Mouse (Mus musculus): ENCODE results near the gene Phf13.

Gene Phf13

GRCm38 (mm10) chr4:151996173-151996950, at the start of gene Phf13:
TSS of gene Phf13 (minus strand) at chr4:151996258.
- peak; percentile 99 for DNase-seq (ENCODE audit: low read depth)

DNA sequence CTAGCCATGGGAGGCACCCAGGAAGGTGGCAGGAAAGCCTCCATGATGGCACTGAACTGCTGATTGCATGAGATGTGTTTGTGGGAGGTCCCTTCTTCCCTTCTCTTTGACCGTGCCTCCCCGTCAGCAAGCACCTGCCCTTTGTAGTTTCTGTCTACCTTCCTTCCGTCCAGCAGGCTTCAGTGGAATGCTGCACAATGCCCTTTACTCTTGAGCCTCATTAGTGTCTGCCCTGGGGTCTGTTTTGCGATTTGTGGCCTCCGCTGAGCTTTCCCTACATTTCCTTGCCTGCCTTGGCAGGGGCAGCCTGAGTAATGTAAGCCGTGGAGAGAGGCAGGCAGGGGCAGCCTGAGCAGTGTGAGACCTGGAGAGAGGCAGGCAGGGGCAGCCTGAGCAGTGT, 48.6 kb upstream of the Phf13 start:
- no peak for DNase-seq (ENCODE audit: low read depth)

DNA sequence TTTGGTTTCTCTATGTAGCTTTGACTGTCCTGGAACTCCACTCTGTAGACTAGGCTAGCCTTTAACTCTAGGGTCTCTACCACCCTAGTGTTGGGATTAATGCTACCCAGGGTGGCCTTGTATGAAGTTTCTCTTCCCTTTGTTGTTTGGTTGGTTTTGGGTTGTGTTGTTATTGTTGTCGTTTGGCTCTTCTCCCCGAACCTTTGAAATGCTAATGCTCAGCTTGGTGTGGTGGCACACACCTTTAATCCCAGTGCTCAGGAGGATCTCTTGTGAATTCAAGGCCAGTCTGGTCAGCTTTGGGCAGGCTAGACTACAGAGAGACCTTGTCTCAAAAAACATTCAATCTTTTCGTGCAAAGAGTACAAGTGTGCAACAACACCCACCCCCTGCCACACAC, 47.1 kb upstream of the Phf13 start:
- no peak for DNase-seq (ENCODE audit: low read depth)

- no peak for DNase-seq (ENCODE audit: low read depth)
These were observed 46.0 kb upstream of the Phf13 start for GRCm38 (mm10) chr4:152041924-152042641.

GRCm38 (mm10) chr4:152039831-152040310, 43.8 kb upstream of the Phf13 start:
- DNase-seq (ENCODE audit: low read depth): no peak

GRCm38 (mm10) chr4:152038985-152039830, 43.1 kb upstream of the Phf13 start, which contains the start of gene Nol9:
TSS of gene Nol9 (plus strand) at chr4:152039321.
- peak; percentile 95 for DNase-seq (ENCODE audit: low read depth)

- peak; percentile 75 for DNase-seq (ENCODE audit: low read depth)
These were observed 42.3 kb upstream of the Phf13 start, which contains the start of gene Tas1r1 for GRCm38 (mm10) chr4:152038225-152038984. TSS of gene Tas1r1 (minus strand) at chr4:152038568.

DNA sequence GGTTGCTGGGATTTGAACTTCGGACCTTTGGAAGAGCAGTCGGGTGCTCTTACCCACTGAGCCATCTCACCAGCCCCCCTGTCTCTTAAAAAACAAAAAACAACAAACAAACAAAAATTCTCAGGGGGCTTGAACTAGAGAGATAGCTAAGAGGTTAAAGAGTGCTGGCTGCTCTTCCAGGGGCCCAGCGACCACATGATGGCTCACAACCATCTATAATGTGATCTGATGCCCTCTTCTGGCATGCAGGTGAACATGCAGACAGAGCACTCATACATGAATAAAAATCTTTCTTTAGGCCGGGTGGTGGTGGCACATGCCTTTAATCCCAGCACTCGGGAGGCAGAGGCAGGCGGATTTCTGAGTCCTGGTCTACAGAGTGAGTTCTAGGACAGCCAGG, 40.4 kb upstream of the Phf13 start:
- DNase-seq (ENCODE audit: low read depth): peak; percentile 40

DNA sequence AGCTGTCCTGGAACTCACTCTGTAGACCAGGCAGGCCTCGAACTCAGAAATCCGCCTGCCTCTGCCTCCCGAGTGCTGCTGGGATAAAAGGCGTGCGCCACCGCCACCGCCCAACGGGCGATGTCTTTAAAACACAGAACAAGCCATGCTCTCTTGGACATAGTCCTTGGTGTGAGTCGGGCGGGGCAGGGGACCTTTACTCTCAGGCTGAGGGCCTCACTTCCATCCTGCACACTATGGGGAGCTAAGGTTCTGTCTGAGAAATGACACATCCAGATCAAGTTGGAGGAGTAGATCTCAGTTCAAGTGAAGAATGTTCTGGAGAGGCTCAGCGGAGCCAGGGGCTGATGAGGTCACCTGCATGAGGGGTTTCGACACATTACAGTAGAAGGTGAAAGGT, 36.9 kb upstream of the Phf13 start:
- DNase-seq (ENCODE audit: low read depth): no peak

GRCm38 (mm10) chr4:152029997-152030396, 33.9 kb upstream of the Phf13 start:
- no peak for DNase-seq (ENCODE audit: low read depth)

DNA sequence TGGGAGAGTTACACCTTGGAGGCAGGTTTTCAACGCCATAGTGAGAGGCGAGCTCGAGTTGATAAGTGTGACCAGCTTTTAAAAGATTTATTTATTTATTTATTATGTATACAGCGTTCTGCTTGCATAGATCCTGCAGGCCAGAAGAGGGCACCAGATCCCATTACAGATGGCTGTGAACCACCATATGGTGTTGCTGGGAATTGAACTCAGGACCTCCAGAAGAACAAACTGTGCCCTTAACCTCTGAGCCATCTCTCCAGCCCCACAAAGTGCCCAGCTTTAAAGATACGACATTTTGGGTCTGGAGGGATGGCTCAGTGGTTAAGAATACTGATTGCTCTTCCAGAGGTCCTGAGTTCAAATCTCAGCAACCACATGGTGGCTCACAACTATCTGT, 33.0 kb upstream of the Phf13 start:
- DNase-seq (ENCODE audit: low read depth): peak; percentile 55

DNA sequence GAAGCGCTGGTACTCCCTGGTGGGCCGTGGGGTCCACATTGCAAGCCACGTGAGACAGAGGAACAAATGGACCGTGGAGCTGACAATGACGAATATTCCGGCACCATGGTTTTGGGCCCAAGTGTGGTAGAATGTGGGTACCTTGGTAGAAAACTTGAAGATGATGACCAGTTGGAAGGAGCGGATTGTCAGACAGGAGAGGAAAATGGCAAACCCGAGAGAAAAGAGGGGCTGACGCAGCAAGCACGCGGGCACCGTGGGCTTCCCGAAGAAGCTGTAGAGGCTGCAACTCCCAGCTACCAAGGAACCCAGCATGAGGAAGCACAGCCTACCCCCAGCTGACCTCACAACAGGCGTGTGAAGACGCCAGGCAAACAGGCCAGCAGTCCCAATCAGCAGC, 32.4 kb upstream of the Phf13 start:
- no peak for DNase-seq (ENCODE audit: low read depth)

DNA sequence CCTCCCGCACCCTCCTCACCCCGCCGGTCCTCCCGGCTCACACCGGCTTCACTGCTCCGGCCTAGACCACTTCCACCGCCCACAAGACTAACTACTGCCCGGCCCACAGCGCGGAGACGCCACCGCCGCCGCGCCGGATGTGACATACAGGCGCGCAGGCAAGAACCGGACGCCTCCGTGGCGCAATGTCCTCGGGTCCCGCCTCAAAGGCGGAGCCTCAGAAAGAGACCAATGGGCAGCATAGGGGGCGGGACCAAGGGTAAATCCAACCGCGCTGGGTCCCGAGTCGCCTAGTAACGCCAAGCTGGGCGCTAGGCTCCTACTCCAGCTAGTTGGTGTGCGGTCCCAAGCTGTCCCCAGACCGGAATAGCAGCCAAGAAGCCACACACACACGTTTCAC, 31.5 kb upstream of the Phf13 start, which contains the start of gene Zbtb48:
Gene Zbtb48, minus strand, starts transcription at position 148 of the 400 bp plus-strand sequence.
- DNase-seq (ENCODE audit: low read depth): peak; percentile 99

DNA sequence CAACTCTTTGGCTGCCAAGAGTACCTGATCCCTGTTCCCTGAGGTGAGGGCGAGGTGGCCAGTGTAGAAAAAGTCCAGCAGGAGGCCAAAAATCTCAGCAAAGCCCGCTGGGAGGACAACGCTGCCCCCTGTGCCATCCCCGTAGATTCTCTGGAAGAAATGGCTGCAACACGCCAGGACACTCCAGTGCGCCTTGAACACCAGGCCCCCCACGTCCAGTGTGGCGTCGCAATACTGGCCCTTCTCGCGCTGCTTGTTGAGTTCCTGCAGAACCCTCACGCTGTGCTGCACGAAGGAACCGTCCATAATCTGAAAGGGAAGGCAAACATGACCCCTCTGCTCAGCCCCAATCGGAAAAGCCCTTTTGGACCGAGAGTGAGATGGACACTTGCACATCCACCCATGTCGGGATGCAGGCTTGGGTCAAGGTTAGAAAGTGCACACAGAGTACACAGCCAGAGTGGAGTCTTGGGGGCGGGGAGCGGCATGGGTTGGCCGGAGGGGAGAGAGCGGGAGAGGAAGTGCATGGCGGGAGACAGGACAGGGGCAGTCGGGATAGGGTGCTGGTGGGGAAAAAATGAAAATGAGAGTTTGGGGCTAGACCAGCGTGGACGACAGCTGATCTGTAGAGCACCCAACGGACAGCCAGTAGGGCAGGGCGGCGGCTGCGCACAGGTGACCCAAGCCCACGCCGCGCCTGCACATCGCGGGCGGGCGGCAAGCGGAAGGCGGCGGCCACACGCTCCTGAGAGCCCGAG, 30.9 kb upstream of the Phf13 start:
- DNase-seq (ENCODE audit: low read depth): no peak

GRCm38 (mm10) chr4:152024525-152024924, 28.5 kb upstream of the Phf13 start:
- no peak for DNase-seq (ENCODE audit: low read depth)

- DNase-seq (ENCODE audit: low read depth): no peak
These were observed 26.4 kb upstream of the Phf13 start for GRCm38 (mm10) chr4:152022506-152022905.

DNA sequence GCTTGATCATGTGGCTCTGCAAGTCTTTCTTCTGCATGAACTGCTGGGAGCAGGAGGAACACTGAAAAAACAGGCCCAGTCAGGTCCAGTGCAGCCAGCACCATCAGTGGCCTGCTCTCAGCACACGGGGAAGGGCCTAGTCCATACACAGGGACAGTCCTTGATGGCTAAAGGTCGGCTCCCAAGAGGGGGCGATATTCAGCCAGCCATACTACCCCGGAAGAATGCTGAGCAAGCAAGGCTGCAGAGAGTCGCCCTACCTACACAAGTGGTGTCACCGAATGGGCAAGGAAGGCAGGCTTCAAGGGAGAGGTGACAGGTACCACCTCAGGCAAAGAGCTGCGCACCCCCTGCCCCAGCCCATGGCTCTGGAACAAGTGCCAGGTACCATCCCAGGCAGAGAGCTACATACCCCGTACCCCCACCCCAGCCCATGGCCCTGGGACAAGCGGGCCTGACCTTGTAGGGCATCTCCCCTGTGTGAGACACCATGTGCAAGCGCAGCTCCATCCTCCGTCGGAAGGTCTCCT, 25.6 kb upstream of the Phf13 start:
- DNase-seq (ENCODE audit: low read depth): no peak

- no peak for DNase-seq (ENCODE audit: low read depth)
These were observed 24.0 kb upstream of the Phf13 start for GRCm38 (mm10) chr4:152020024-152020423.

GRCm38 (mm10) chr4:152019073-152019472, 23.0 kb upstream of the Phf13 start:
- no peak for DNase-seq (ENCODE audit: low read depth)

Data from induced T-regulatory cell, adult 2 months (primary cell).